9 mouse cellular contexts compared by ENCODE assay signal in genomic region chr10:78632311-78632710, GRCm38 (mm10). TPM values are rescaled to one million over a fixed set of nuclear protein-coding genes. Genes with fewer than 3 reads are reported as not detected.
DNase-seq lines count a peak whose midpoint lies in the region; ATAC-seq and TF ChIP-seq lines count a peak whose summit lies in the region.
"Had no signal": no experiment of that assay in that cellular context is flagged by ENCODE, and none has a peak within 500 bp of the region (broad histone marks: within the 10 kb centered on the region; RNA-seq: fewer than 3 reads in every experiment).

No protein-coding gene starts in this region.

- DNase-seq in cerebellum, postnatal 25 days, result peak; percentile 36 to 57
- DNase-seq in frontal cortex, postnatal 36 days (ENCODE audit: low spot score in 2 of 2), result peak; percentile 28 to 47
- peak; percentile 23 to 29 for DNase-seq in layer of hippocampus, postnatal 36 days
- peak; percentile 23 for DNase-seq in thymus, adult 2 months
- DNase-seq in spleen, adult 12 weeks (ENCODE audit: low spot score), result no peak

- H3K4me3 ChIP-seq in megakaryocyte, embryonic 14.5 days (replicated peaks), result peak overlapping the region; percentile 28
- H3K4me3 ChIP-seq in midbrain, embryonic 13.5 days (replicated peaks), result no peak overlapping the region
- H3K4me3 ChIP-seq in thymus, adult 2 months (ENCODE audit: control insufficient read depth, insufficient read depth, low read length), result no peak overlapping the region
- H3K4me3 ChIP-seq: embryonic facial prominence, embryonic 15.5 days had no signal

- no peaks in the 10 kb centered on the region for H3K9me3 ChIP-seq in megakaryocyte, embryonic 14.5 days
- H3K9me3 ChIP-seq in midbrain, embryonic 13.5 days, result no peaks in the 10 kb centered on the region
- H3K9me3 ChIP-seq: embryonic facial prominence, embryonic 15.5 days had no signal

- H3K27ac ChIP-seq in midbrain, embryonic 13.5 days, result no peak overlapping the region
- no peak overlapping the region for H3K27ac ChIP-seq in thymus, adult 2 months (ENCODE audit: control insufficient read depth, insufficient read depth, low read length)
- H3K27ac ChIP-seq: embryonic facial prominence, embryonic 15.5 days had no signal

- WGBS in midbrain, embryonic 13.5 days, result 21% methylated on average over 6 of the region's 6 CpGs
- 13% methylated on average over 6 of the region's 6 CpGs for WGBS in thymus, adult 2 months

- no peaks in the 10 kb centered on the region for H3K36me3 ChIP-seq in megakaryocyte, embryonic 14.5 days (replicated peaks; ENCODE audit: low read length)
- H3K36me3 ChIP-seq in midbrain, embryonic 13.5 days, result no peaks in the 10 kb centered on the region
- no peaks in the 10 kb centered on the region for H3K36me3 ChIP-seq in thymus, adult 2 months (ENCODE audit: control insufficient read depth, insufficient read depth, low read length)
- H3K36me3 ChIP-seq: embryonic facial prominence, embryonic 15.5 days had no signal

- TF ChIP-seq CTCF in thymus, adult 2 months (IDR thresholded peaks at IDR 0.05; ENCODE audit: borderline replicate concordance, control insufficient read depth, extremely low read depth, insufficient read depth, low read length, poor library complexity), result no peak

- no peak overlapping the region for H3K9ac ChIP-seq in midbrain, embryonic 13.5 days (replicated peaks)
- H3K9ac ChIP-seq: embryonic facial prominence, embryonic 15.5 days had no signal

- H3K27me3 ChIP-seq in megakaryocyte, embryonic 14.5 days (replicated peaks), result peaks cover 3% of the 10 kb centered on the region
- no peaks in the 10 kb centered on the region for H3K27me3 ChIP-seq in midbrain, embryonic 13.5 days
- no peaks in the 10 kb centered on the region for H3K27me3 ChIP-seq in thymus, adult 2 months (ENCODE audit: control insufficient read depth, insufficient read depth, low read length)
- H3K27me3 ChIP-seq: embryonic facial prominence, embryonic 15.5 days had no signal

- H3K4me1 ChIP-seq in megakaryocyte, embryonic 14.5 days, result no peaks in the 10 kb centered on the region
- H3K4me1 ChIP-seq in midbrain, embryonic 13.5 days (replicated peaks), result no peaks in the 10 kb centered on the region
- no peaks in the 10 kb centered on the region for H3K4me1 ChIP-seq in thymus, adult 2 months (replicated peaks; ENCODE audit: control insufficient read depth, insufficient read depth, low read length)
- H3K4me1 ChIP-seq: embryonic facial prominence, embryonic 15.5 days had no signal

- peak overlapping the region; percentile 25 for H3K4me2 ChIP-seq in midbrain, embryonic 13.5 days (replicated peaks)
- H3K4me2 ChIP-seq: embryonic facial prominence, embryonic 15.5 days had no signal

- no peak for TF ChIP-seq POLR2A in thymus, adult 2 months (IDR thresholded peaks at IDR 0.05; ENCODE audit: control insufficient read depth, extremely low read depth, insufficient read depth, low read length, poor library complexity)

- no peak for ATAC-seq in megakaryocyte, adult 5-6 weeks (ENCODE audit: poor library complexity, severe bottlenecking)
- peak; percentile 78; the same call in 1 of the 2 replicates for ATAC-seq in midbrain, embryonic 13.5 days

RNA-seq across cellular contexts. Expression of gene Olfr1357, which starts 14.4 kb away (rescaled TPM):
- 0.12 TPM in 1 of 2 replicates, not detected in the other for polyA plus RNA-seq in megakaryocyte, embryonic 14.5 days (2012; ENCODE audit: insufficient read depth, low replicate concordance)
- total RNA-seq in megakaryocyte, adult 5-6 weeks (2015), result not detected in 2 replicates
- not detected in 2 replicates for total RNA-seq in megakaryocyte, adult 5-6 weeks (2017)
- total RNA-seq in layer of hippocampus, postnatal 36 days (2021), result not detected
- polyA plus RNA-seq in midbrain, embryonic 13.5 days (2015; fragmentation: Nextera tagmentation; extraction: Ambion mirVana), result not detected in 2 replicates
- not detected in 2 replicates for polyA plus RNA-seq in thymus, adult 2 months (2012; rRNA removed)

RNA-seq across cellular contexts. Expression of gene Syde1, which starts 40.5 kb away (rescaled TPM):
- 2.0 and 2.8 TPM in 2 replicates for polyA plus RNA-seq in megakaryocyte, embryonic 14.5 days (2012; ENCODE audit: insufficient read depth, low replicate concordance)
- 0.25 TPM in 1 of 2 replicates, not detected in the other for total RNA-seq in megakaryocyte, adult 5-6 weeks (2015)
- total RNA-seq in megakaryocyte, adult 5-6 weeks (2017), result 0.15 and 0.37 TPM in 2 replicates
- total RNA-seq in layer of hippocampus, postnatal 36 days (2021), result 1 to 10 TPM; 5.0 to 5.2 TPM
- 4.1 and 4.9 TPM in 2 replicates for polyA plus RNA-seq in midbrain, embryonic 13.5 days (2015; fragmentation: Nextera tagmentation; extraction: Ambion mirVana)
- 12.2 and 12.3 TPM in 2 replicates for polyA plus RNA-seq in thymus, adult 2 months (2012; rRNA removed)

RNA-seq across cellular contexts. Expression of gene Ilvbl, which starts 58.2 kb away (rescaled TPM):
- polyA plus RNA-seq in megakaryocyte, embryonic 14.5 days (2012; ENCODE audit: insufficient read depth, low replicate concordance), result 13.1 and 13.2 TPM in 2 replicates
- 16.3 and 19.8 TPM in 2 replicates for total RNA-seq in megakaryocyte, adult 5-6 weeks (2015)
- total RNA-seq in megakaryocyte, adult 5-6 weeks (2017), result 8.4 and 8.6 TPM in 2 replicates
- total RNA-seq in layer of hippocampus, postnatal 36 days (2021), result 10 to 100 TPM; 15.6 to 24.1 TPM
- 49.6 and 50.0 TPM in 2 replicates for polyA plus RNA-seq in midbrain, embryonic 13.5 days (2015; fragmentation: Nextera tagmentation; extraction: Ambion mirVana)
- polyA plus RNA-seq in thymus, adult 2 months (2012; rRNA removed), result 235 and 243 TPM in 2 replicates
